In the genomic region with DNA sequence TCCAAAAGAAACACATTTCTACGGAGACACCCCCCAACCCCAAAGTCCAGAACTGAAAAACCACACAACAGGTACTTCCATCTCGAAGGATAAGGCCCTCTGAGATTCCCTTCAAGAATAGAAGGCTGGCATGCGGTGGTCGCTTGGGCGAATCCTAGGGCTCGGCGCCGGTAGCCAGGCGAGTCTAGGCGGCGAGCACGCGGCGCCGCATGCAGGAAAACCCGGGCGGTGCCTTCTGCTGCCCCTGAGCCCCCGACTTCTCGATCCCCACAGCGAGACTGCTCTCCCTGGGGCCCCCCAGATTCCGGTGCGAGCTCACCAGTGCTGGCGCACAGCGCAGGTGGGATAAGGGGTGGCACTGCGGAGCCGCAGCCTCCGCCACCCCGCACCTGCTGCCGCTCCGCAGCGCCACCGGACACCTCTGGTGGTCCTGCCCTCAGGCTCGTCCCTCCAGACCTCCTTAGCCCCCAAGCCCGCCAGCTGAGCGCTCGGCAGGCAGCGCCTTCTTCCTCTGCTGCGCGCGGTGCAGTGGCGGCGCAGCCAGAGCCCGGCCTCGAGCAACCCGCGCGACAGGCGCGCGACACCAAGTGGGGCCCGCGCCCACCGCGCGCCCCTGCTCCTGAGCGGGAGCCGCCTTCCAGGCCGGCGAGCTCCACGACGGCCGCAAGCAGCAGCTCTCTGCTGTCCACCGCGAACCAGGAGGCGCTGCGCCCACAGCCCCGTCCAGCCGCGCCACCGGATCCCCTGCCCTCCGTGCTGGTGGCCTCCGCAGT, we compare ENCODE assay signal across 9 mouse cellular contexts. TPM values are rescaled to one million over a fixed set of nuclear protein-coding genes. Genes with fewer than 3 reads are reported as not detected.
DNase-seq lines count a peak whose midpoint lies in the region; ATAC-seq and TF ChIP-seq lines count a peak whose summit lies in the region.
"Had no signal": no experiment of that assay in that cellular context is flagged by ENCODE, and none has a peak within 500 bp of the region (broad histone marks: within the 10 kb centered on the region; RNA-seq: fewer than 3 reads in every experiment).

No protein-coding gene starts in this region.

- no peak for TF ChIP-seq CTCF in ES-Bruce4 (IDR thresholded peaks at IDR 0.05; ENCODE audit: low read depth, low read length)

- no peak for DNase-seq in heart, adult 8-10 months (ENCODE audit: low spot score)
- peak; percentile 31 for DNase-seq in forebrain, embryonic 10.5 days (ENCODE audit: extremely low spot score, low spot score)
- no peak for DNase-seq in liver, embryonic 13.5 days
- DNase-seq in Muller cell, postnatal 12 days (ENCODE audit: inconsistent ontology term): no peak
- no peak for DNase-seq in gastrocnemius, postnatal 14 days
- DNase-seq in ovary, postnatal 36 days (ENCODE audit: low spot score): no peak

- no peak overlapping the region for H3K9ac ChIP-seq in heart, embryonic 11.5 days (ENCODE audit: low read depth, low read length)
- H3K9ac ChIP-seq in ES-Bruce4 (ENCODE audit: low read depth, poor library complexity, severe bottlenecking): peak overlapping the region; percentile 69
- no peak overlapping the region for H3K9ac ChIP-seq in liver, embryonic 13.5 days

- peak overlapping the region; percentile 51 for H3K4me3 ChIP-seq in heart, embryonic 11.5 days (ENCODE audit: low read depth, low read length)
- peak overlapping the region; percentile 75 for H3K4me3 ChIP-seq in ES-Bruce4 (ENCODE audit: low read depth, low read length)
- peak overlapping the region; percentile 57 for H3K4me3 ChIP-seq in forebrain, embryonic 10.5 days
- H3K4me3 ChIP-seq in liver, embryonic 13.5 days (replicated peaks): peak overlapping the region; percentile 18; the same call in 1 of the 2 replicates

- H3K4me2 ChIP-seq in heart, embryonic 11.5 days: peak overlapping the region; percentile 81
- H3K4me2 ChIP-seq in liver, embryonic 13.5 days: peak overlapping the region; percentile 30

- TF ChIP-seq POLR2A in ES-Bruce4 (IDR thresholded peaks at IDR 0.05; ENCODE audit: insufficient read depth, low read length): no peak

- intact Hi-C loops in gastrocnemius, postnatal 14 days (cut with DNase I; ENCODE audit: low total_unique reads): no loop called here

- peaks cover 4% of the 10 kb centered on the region; the same call in 1 of the 2 replicates for H3K4me1 ChIP-seq in heart, embryonic 11.5 days (ENCODE audit: control insufficient read depth, insufficient read depth, low read length)
- H3K4me1 ChIP-seq in ES-Bruce4 (ENCODE audit: control insufficient read depth, insufficient read depth, low read length): no peaks in the 10 kb centered on the region
- peaks cover 14% of the 10 kb centered on the region for H3K4me1 ChIP-seq in forebrain, embryonic 10.5 days
- H3K4me1 ChIP-seq in liver, embryonic 13.5 days (replicated peaks): no peaks in the 10 kb centered on the region

- no peak for TF ChIP-seq EP300 in ES-Bruce4 (IDR thresholded peaks at IDR 0.05; ENCODE audit: insufficient read depth, low read depth, low read length)

- no peaks in the 10 kb centered on the region for H3K36me3 ChIP-seq in heart, embryonic 11.5 days (ENCODE audit: control insufficient read depth, insufficient read depth, low read length)
- H3K36me3 ChIP-seq in ES-Bruce4 (ENCODE audit: control insufficient read depth, insufficient read depth, low read length, poor library complexity, severe bottlenecking): no peaks in the 10 kb centered on the region
- H3K36me3 ChIP-seq in forebrain, embryonic 10.5 days (replicated peaks): no peaks in the 10 kb centered on the region
- no peaks in the 10 kb centered on the region for H3K36me3 ChIP-seq in liver, embryonic 13.5 days

- ATAC-seq in heart, embryonic 11.5 days (replicated peaks; ENCODE audit: insufficient number of reproducible peaks, low FRiP score, low TSS enrichment): peak; percentile 65
- no peak for ATAC-seq in liver, embryonic 13.5 days (ENCODE audit: low read depth)

- H3K27ac ChIP-seq in heart, embryonic 11.5 days (ENCODE audit: low read depth, low read length): no peak overlapping the region
- H3K27ac ChIP-seq in ES-Bruce4 (ENCODE audit: insufficient read depth, low read length): no peak overlapping the region
- no peak overlapping the region; the same call in 1 of the 2 replicates for H3K27ac ChIP-seq in forebrain, embryonic 10.5 days
- H3K27ac ChIP-seq in liver, embryonic 13.5 days: no peak overlapping the region

- H3K27me3 ChIP-seq in heart, embryonic 11.5 days (ENCODE audit: control insufficient read depth, insufficient read depth, low read length): peaks cover 46% of the 10 kb centered on the region
- H3K27me3 ChIP-seq in ES-Bruce4 (ENCODE audit: control insufficient read depth, insufficient read depth, low read length, poor library complexity, severe bottlenecking): peaks cover 12% of the 10 kb centered on the region
- peaks cover 57% of the 10 kb centered on the region for H3K27me3 ChIP-seq in forebrain, embryonic 10.5 days (ENCODE audit: poor library complexity, severe bottlenecking)
- peaks cover 45% of the 10 kb centered on the region for H3K27me3 ChIP-seq in liver, embryonic 13.5 days

- 2% methylated on average over 65 of the region's 72 CpGs for WGBS in heart, embryonic 11.5 days (ENCODE audit: insufficient replicate concordance)
- WGBS in forebrain, embryonic 10.5 days: 1% methylated on average over 72 of the region's 72 CpGs
- 4% methylated on average over 47 of the region's 72 CpGs for WGBS in liver, embryonic 13.5 days (ENCODE audit: insufficient replicate concordance)

- no peaks in the 10 kb centered on the region for H3K9me3 ChIP-seq in heart, embryonic 11.5 days (replicated peaks; ENCODE audit: control insufficient read depth, low read length)
- no peaks in the 10 kb centered on the region for H3K9me3 ChIP-seq in ES-Bruce4 (replicated peaks; ENCODE audit: control insufficient read depth, insufficient read depth, low read length, poor library complexity, severe bottlenecking)
- no peaks in the 10 kb centered on the region for H3K9me3 ChIP-seq in forebrain, embryonic 10.5 days
- no peaks in the 10 kb centered on the region for H3K9me3 ChIP-seq in liver, embryonic 13.5 days (replicated peaks)

RNA-seq across cellular contexts. Expression of a gene that starts 0.8 kb away (rescaled TPM):
- 0.14 TPM in 1 of 2 replicates, not detected in the other for polyA plus RNA-seq in heart, embryonic 11.5 days (2014; fragmentation: Nextera tagmentation; extraction: Ambion mirVana)
- total RNA-seq in heart, adult 8-10 months (2022): not detected
- 0.30 TPM in 1 of 2 replicates, not detected in the other for polyA plus RNA-seq in ES-Bruce4 (2011; ENCODE audit: insufficient read depth, insufficient read length, low read depth, missing spikeins)
- polyA plus RNA-seq in forebrain, embryonic 10.5 days (2016; fragmentation: Nextera tagmentation; extraction: Ambion mirVana): 0.16 and 0.36 TPM in 2 replicates
- polyA plus RNA-seq in liver, embryonic 13.5 days (2015; fragmentation: Nextera tagmentation; extraction: Ambion mirVana): 0.03 TPM in 1 of 2 replicates, not detected in the other
- total RNA-seq in gastrocnemius, postnatal 14 days (2021): not detected
- polyA plus RNA-seq: gonadal fat pad, adult 2 months had no signal

Comparison
In these comparisons a context has a peak if more than half of its experiments do, and no peak if none do; other contexts are left out.
1. H3K4me3 ChIP-seq: peak in every context shown above with its lines; median percentile 75 in ES-Bruce4; 57 in forebrain, embryonic 10.5 days; 51 in heart, embryonic 11.5 days; 18 in liver, embryonic 13.5 days.